Mouse (Mus musculus): ENCODE data around the gene Oaz1.
A peak's percentile ranks its signal among the peaks of the same experiment; 100 is the strongest.
"Not testable (repeated sequence)": the region's sequence is repeated elsewhere in the genome, so short reads cannot be mapped to it uniquely, and the experiment has no call there.

The Oaz1 gene

DNA sequence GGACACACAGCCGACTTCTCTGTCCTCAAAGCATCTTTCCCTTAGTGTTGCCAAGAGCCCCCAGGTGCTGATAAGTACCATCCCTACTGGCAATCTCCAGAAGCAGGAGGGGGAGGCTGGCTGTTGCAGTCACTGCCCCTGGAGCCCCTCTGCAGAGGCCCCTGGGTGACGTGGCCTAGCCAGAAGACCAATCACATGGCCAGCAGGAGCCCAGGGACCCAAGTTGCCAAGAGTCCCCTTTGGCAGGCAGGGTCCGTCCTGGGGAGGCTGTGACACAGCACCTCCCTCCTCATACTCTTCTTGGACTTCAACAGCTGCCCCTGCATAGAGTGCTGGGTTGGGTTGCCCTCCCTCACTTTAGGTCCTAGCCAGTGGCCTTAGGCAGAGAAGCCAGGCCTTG is 23.5 kb upstream of the Oaz1 start:
- no peak for DNase-seq (ENCODE audit: low read depth)

DNA sequence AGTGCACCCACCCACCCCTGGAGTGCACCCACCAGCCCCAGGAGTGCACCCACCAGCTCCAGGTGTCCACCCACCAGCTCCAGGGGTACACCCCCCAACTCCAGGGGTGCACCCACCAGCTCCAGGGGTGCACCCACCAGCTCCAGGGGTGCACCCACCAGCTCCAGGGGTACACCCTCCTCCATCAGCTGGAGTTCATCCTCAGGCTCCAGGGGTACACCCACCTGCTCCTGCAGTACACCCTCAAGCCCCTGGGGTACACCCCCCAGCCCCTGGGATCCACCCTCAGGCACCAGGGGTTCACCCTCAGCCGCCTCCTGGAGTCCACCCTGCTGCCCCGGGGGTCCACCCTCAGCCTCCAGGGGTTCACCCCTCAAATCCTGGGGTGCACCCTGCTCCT is 22.1 kb upstream of the Oaz1 start:
- DNase-seq (ENCODE audit: low read depth) = no peak

DNA sequence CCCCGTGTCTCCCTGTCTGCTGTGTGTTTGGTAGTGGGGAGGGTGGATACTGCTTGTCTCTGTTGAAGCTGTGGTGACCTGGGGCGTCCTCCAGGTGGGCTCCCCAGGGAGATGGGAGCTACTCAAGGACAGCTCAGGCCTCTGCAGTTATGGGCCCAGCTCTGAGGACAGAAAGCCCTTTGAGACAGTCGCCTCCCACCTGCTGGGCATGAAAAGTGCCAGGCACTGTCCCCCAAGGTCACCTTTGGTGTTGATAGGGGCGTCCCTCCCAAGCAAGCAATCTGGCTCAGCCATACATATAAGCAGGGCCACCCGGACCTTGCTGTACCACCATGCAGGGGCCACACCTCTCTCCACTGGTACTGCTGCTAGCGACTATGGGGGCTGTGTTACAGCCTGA is 21.5 kb upstream of the Oaz1 start, which contains the start of gene Amh:
Amh (plus strand) TSS at position 328 of the 400 bp plus-strand sequence.
- no peak for DNase-seq (ENCODE audit: low read depth)

DNA sequence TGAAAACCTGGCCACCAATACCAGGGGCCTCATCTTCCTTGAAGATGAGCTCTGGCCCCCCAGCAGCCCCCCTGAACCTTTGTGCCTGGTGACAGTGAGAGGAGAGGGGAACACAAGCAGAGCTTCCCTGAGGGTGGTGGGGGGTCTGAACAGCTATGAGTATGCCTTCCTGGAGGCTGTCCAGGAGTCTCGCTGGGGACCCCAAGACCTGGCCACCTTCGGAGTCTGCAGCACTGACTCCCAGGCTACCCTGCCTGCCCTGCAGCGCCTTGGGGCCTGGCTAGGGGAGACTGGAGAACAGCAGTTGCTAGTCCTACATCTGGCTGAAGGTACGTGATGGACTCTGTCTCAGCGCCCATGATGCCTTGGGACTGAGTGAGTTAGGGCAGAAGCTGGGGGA is 21.1 kb upstream of the Oaz1 start:
- DNase-seq (ENCODE audit: low read depth) = no peak

DNA sequence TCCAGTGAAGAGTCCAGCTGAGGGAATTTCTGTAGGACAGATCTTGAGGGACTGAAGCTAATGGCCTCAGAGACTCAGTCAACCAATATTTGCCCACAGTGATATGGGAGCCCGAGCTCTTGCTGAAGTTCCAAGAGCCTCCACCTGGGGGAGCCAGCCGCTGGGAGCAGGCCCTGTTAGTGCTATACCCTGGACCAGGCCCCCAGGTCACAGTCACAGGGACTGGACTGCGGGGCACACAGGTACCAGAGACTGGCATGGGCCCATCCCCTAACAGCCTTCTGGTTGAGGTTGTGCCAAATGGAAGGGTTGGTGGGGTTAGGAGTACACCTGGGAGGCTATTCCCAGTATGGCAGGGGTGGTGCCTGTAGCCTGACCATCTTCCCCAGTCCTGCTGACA is 20.5 kb upstream of the Oaz1 start:
- peak; percentile 79 for DNase-seq (ENCODE audit: low read depth)

DNA sequence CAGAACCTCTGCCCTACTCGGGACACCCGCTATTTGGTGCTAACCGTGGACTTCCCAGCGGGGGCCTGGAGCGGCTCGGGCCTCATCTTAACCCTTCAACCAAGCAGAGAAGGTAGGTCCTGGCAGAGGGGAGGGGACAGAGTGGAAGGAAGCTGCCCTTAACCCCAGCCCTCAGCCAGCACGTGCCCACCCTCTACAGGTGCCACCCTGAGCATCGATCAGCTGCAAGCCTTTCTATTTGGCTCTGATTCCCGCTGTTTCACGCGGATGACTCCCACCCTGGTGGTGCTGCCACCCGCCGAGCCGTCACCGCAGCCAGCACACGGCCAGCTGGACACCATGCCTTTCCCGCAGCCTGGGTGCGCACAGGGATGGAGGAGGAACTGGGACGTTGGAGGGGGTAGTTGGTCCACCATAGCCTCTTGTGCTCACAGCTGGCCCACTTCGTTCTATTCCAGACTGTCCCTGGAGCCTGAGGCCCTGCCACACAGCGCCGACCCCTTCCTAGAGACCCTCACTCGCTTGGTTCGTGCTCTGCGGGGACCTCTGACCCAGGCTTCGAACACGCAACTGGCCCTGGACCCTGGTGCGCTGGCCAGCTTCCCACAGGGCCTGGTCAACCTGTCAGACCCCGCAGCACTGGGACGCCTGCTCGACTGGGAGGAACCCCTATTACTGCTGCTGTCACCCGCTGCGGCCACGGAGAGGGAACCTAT is 20.0 kb upstream of the Oaz1 start:
- no peak for DNase-seq (ENCODE audit: low read depth)

DNA sequence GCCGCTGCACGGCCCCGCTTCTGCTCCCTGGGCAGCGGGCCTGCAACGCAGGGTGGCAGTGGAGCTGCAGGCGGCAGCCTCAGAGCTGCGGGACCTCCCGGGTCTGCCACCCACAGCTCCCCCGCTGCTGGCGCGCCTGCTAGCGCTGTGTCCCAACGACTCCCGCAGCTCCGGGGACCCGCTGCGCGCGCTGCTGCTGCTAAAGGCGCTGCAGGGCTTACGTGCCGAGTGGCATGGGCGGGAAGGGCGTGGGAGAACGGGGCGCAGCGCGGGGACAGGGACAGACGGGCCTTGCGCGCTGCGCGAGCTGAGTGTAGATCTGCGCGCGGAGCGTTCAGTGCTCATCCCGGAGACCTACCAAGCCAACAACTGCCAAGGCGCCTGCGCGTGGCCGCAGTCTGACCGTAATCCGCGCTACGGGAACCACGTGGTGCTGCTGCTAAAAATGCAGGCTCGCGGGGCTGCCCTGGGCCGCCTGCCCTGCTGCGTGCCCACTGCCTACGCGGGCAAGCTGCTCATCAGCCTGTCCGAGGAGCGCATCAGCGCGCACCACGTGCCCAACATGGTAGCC is 19.3 kb upstream of the Oaz1 start:
- peak; percentile 70 for DNase-seq (ENCODE audit: low read depth)

DNA sequence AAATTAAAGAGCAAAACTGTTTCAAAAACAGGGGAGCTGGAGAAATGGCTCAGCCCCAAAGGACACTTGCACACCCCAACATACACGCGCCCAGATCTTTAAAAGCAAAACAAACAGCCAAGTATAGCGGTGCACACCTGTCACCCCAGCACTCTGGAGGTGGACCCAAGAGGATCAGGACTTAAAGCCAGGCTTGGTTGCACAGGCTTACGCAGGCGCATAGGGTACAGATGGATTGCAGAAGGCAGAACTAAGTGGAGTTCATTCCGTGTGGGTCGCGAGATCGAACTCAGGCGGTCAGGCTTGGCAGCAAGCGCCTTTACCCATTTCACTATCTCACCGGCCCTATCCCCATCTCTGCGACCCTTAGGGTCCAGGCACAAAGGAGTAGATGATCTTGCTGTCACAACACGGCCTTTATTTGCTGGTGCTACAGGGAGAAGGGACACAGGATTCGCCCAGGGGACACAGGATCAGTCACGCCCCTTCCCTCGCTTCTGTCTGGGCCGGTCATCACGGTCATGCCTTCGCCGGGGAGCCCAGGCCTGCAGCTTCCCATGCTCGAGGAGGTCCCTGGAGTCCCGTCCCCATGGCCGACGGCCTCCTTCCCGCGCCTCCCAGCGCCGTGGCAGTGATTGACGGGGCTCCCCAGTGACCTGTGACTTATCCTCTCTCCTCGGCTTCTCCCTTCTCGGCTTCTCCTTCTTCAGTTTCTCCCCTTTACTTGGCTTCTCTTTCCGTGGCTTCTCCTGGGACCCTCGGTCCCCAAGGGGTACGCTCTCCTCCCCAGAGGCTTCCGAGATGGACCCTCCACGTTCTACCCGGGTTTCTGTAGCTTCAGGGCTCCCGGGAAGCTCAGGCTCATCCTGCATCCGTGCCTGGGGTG is 18.1 kb upstream of the Oaz1 start:
- no peak for DNase-seq (ENCODE audit: low read depth)

DNA sequence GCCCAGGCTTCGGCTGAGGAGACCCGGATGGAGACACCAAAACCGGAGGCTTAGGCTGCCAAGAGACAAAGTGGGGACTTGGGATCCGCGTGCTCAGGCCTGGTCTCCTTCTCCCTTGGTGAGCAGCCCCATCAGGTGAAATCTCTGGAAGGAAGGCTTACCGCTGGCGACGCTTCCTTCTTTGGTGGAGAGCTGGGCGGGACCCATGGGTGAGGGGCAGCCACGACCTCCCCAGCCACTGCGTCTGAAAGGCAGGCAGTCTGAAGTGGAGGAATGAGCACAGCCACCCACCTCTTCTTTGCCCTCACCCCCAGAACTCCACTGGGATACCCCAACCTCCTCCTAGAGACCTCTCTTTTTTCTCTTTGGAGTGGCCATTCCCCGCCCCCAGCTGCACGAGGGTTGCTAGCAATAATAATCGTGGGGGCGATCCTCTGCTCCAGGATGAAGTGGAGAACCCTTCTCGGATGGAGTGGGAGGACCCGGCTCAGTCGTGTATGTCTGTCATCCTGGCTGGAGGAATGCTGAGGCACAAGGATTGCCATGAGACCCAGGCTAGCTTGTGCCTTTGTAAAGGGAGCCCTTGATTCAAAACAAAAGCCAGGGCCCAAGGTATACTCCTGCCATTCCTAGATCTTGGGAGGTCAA is 17.3 kb upstream of the Oaz1 start:
- no peak for DNase-seq (ENCODE audit: low read depth)

DNA sequence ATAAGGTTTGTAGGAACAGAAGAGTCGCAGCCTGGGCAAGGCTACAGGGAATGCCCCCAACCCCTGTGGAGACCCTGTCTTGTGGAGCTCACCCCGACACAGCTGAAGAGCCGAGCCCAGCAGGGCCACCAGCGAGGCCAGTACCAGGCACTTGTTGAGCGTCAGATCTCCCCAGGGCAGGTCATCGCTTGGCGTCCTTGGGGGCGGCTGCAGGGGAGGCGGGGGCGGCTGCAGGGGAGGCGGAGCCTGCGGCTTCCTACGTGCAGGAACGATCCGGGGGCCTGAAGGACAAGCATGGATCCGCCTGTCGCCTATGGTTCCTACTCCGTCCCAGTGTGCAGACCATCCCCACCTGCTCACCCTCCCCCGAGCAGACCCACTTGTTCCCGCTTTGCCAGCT is 16.4 kb upstream of the Oaz1 start:
- DNase-seq (ENCODE audit: low read depth) = no peak

DNA sequence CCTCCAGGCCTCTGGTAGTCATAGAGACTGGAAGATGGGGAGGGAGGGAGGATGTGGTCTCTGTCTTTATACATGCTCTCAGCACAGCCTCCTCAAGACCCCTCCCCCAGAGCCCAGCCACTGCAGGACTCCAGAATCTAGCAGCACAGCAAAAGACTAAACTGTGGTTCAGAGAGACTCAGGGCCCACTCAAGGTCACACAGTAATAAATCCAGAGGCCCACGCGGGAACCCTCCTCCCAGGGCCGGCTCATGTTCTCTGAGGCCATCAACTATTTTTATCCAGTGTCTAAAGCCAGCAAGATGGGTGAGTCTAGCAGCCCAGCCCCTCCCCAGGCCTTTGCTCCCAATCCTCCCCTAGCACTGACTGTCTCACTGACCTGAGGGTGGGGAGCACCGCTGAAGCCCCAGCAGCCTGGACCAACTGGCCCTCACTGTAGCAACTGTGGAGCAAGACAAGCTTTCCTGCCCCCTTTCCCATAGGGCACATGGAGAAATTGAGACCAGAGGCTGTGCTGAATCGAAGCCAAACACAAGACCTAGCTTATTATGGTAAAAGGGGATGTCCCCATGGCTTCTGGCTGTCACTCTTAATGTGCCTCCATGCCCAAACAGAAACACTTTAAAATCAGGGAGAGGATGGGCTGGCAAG is 13.9 kb upstream of the Oaz1 start:
- DNase-seq (ENCODE audit: low read depth) = no peak

DNA sequence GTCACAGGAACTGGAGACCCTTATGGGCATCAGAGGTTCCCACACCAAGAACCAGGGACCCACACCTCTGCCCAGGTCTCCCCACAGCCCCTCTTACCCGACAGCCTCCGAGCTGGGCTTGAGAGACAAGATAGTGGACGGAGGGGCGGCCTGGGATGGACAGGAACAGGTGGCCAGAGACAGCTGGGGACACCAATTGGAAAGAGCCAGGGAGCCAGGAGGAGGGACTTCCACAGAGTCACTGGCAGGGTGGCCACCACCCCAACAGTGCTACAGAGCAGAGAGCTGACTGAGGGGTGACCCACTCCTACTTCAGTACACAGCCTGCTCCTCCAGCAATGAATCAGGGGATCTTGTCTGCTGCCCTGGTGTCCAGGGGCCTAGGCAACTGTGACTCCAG is 13.1 kb upstream of the Oaz1 start, which contains the start of gene Jsrp1:
Jsrp1 (minus strand) TSS at position 133 of the 400 bp plus-strand sequence.
- DNase-seq (ENCODE audit: low read depth) = no peak

DNA sequence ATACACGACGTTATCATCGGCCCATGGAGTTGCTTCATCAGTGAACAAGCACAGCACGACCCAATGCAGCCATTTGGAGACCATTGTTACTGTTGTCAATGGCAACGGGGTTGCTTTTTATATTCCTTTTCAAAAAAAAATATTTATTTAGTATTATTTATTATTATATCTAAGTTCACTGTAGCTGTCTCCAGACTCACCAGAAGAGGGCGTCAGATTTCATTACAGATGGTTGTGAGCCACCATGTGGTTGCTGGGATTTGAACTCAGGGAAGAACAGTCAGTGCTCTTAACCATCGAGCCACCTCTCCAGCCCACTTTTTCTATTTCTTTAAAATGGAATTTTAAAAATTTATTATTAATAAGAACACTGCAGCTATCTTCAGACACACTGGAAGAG is 11.7 kb upstream of the Oaz1 start:
- DNase-seq (ENCODE audit: low read depth) = no peak

DNA sequence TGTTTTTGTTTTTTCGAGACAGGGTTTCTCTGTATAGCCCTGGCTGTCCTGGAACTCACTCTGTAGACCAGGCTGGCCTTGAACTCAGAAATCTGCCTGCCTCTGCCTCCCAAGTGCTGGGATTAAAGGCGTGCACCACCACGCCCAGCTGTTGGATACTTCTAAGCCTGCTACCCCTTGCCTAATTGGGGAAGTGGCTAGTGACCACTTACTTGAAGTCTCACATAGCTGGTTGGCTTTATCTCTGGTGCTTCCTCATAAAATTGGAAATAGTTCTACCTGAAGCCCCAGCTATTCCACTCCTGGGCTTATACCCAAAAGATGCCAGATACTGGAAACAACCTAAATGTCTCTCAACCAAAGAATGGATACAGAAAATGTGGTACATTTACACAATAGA is 10.2 kb upstream of the Oaz1 start:
- DNase-seq (ENCODE audit: low read depth) = not testable (repeated sequence)

DNA sequence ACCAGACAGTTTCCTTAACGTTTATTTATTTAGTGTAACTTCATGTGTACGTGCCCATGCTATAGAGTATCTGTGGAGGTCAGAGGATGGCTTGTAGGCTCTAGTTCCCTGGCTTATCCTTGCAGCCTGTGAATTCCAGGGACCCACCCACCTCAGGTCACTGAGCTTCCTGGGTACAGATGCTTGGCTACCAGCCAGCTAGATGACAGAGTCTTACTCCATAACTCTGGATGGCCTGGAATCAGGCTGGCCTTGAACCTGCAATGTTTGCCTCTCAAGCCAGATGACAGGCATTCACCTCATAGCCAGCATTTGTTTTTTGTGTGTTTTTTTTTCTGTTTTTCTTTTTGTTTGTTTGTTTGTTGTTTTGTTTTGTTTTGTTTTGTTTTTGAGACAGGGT is 9.3 kb upstream of the Oaz1 start:
- DNase-seq (ENCODE audit: low read depth) = no peak

DNA sequence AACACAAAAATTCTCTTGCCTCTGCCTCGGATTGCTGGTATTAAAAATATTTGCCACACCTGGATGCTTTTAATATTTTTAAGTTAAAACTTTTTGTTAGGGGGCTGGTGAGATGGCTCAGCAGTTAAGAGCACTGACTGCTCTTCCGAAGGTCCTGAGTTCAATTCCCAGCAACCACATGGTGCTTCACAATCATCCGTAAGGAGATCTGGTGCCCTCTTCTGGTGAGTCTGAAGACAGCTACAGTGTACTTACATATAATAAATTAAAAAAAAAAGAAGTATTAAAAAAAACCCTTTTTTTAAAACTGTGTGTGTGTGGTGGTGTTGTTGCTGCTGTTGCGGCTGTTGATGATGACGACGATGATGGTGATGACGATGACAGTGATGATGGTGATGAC is 8.5 kb upstream of the Oaz1 start:
- DNase-seq (ENCODE audit: low read depth) = peak; percentile 61

DNA sequence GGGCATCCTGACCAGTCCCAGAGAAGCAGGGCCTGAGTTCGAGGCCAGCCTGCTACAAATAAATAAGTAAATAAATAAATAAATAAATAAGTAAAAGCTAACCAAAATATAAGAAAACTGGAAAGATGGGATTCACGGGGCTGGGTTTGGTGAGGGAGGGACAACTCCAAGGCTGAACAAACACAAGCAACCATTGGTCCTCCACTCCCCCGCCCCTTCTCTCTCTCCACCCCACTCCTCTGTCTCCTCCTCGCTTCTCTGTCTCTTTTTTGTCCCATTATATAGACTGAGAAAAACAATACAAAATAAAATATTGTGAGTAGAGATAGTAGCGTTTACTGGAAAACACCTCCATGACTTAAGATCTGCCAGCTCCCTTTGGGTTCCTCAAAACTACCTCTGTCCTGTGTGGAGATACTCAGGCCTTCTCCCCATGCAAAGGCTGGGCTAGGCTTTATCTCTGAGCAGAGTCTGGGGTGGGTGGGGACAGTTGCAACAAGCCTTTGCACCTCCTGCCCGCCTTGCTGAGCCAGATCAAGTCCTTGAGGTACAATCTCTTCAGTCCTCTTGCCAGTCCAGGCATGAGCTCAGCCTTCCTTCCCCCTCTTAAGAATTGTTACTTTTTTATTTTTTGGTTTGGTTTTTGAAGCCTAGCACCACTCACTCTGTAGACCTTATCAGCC is 7.7 kb upstream of the Oaz1 start:
- no peak for DNase-seq (ENCODE audit: low read depth)

DNA sequence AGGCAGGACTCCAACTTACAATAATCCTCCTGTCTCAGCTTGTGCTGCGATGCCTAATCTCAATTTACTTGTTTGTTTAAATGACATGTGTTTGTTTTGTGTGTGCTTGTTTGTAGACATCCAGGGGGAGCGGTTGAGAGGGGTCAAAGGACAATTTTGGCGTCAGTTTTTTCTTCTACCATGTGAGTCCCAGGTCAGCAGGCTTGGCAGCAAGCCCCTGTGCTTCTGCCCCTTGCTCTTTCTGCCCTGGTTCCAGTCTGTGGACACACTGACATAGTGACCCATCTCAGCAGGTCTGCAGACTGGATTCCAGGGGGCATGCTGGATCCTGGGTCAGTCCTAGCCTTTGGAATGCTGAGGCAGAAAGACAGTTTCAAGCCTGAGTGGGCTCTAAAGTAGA is 7.0 kb upstream of the Oaz1 start:
- no peak for DNase-seq (ENCODE audit: low read depth)

DNA sequence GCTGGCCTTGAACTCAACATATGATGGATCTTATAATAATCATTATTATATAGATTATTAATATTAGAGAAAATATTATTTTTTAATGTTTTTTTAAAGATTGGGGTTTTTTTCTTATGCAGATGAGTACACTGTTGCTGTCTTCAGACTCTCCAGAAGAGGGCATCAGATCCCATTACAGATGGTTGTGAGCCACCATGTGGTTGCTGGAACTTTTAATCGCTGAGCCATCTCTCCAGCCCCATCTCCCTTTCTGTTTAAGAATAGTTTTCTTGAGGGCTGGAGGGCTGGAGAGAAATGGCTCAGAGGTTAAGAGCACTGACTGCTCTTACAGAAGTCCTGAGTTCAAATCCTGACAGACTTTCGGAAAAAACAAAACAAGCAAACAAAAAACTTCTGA is 4.5 kb upstream of the Oaz1 start:
- DNase-seq (ENCODE audit: low read depth) = peak; percentile 71

DNA sequence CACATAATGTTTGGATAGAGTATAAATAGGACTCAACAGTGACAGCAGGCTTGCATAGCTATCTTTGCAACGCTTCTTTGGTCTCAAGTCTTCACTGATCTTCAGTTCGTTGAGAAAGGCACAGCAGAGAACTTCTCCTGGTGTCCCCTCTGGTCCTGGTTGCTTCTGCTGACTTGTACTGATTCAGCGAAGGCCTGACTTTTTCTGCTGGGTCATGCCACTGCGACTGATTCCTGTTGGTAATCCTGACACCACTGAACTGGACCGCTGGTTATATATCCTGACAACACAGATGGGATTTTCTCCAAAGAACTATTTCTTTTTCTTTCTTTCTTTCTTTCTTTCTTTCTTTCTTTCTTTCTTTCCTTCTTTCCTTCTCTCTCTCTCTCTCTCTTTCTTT is 3.9 kb upstream of the Oaz1 start:
- no peak for DNase-seq (ENCODE audit: low read depth)

DNA sequence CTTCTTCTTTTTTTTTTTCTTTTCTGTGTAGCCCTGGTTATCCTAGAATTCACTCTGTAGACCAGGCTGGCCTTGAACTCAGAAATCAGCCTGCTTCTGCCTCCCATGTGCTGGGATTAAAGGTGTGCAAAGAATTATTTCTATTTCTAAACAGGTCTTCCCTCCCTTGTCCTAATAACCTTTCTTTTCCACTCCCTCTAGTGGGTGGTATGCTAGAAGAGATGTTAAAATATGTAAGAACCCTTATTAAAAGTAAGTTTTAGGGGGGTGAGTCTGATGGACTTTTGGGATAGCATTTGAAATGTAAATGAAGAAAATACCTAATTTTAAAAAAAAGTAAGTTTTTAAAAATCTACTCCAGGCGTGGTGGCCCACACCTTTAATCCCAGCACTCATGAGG is 3.1 kb upstream of the Oaz1 start:
- DNase-seq (ENCODE audit: low read depth) = no peak

Data from induced T-regulatory cell, adult 2 months (primary cell).